Mouse (Mus musculus): Measurements from ENCODE around the gene Tut4. TPM values are rescaled to one million over a fixed set of nuclear protein-coding genes. Genes with fewer than 3 reads are reported as not detected.

Gene Tut4
- total RNA-seq, 1 experiment, result 32.8 TPM

DNA sequence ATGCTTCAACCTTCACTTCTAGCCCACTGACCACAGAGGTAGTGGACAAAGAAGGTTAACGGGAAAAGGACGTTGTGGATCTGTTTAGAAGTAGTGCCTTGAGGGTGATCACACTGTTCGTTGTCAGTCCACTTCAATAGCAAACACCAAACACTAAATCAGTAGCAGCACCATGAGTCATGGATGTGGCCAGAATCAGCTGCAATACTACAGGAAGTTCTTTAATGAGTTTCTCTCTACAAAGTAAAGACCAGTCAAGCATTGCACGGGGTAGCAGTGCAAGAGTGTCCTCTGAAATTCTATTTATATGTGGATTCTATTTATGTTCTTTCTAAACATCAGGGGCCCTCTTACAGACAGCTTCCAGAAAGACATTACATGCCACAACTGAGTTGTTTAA, 139.1 kb downstream of the Tut4 start:
- peaks cover 28% of the 10 kb centered on the region for H3K36me3 ChIP-seq (ENCODE audit: control insufficient read depth, insufficient read depth, low read length, poor library complexity, severe bottlenecking)
- in situ Hi-C loops (cut with MboI; ENCODE audit: low sequenced_read_pairs in 2 of 2, unreplicated experiment in 2 of 2), result no loop called here
- TF ChIP-seq MAFK (IDR thresholded peaks at IDR 0.05; ENCODE audit: insufficient read depth, low read depth, low read length), result no peak
- no peak for DNase-seq (ENCODE audit: low read depth, low spot score)
- H3K9me3 ChIP-seq (ENCODE audit: control insufficient read depth, insufficient read depth, low read depth, low read length), result no peaks in the 10 kb centered on the region
- H3K9ac ChIP-seq (ENCODE audit: insufficient read depth, low read depth, low read length, poor library complexity, severe bottlenecking), result no peak overlapping the region
- no peak overlapping the region for H3K4me3 ChIP-seq (ENCODE audit: insufficient read depth in 1 of 2, low read depth in 1 of 2, low read length in 2 of 2, poor library complexity in 1 of 2, severe bottlenecking in 1 of 2)
- H3K4me1 ChIP-seq (ENCODE audit: control insufficient read depth in 2 of 2, insufficient read depth in 2 of 2, low read length in 2 of 2, poor library complexity in 1 of 2), result 0 out of 4 replicates have a peak, but pooled peaks cover 2% of the 10 kb centered on the region in 2 experiments
- no peak overlapping the region for H3K27ac ChIP-seq (ENCODE audit: insufficient read depth, low read depth, low read length, poor library complexity, severe bottlenecking)

GRCm38 (mm10) chr4:108601870-108602269, 142.6 kb downstream of the Tut4 start:
- TF ChIP-seq CHD2 (IDR thresholded peaks at IDR 0.05; ENCODE audit: low read depth, low read length) (no peak), ZC3H11A (IDR thresholded peaks at IDR 0.05; ENCODE audit: borderline replicate concordance, low read depth, low read length) (no peak), ZNF384 (IDR thresholded peaks at IDR 0.05; ENCODE audit: low read depth, low read length) (no peak), MAFK (IDR thresholded peaks at IDR 0.05; ENCODE audit: insufficient read depth, low read depth, low read length) (no peak), HCFC1 (IDR thresholded peaks at IDR 0.05; ENCODE audit: borderline replicate concordance, insufficient read depth, low read length) (no peak)

DNA sequence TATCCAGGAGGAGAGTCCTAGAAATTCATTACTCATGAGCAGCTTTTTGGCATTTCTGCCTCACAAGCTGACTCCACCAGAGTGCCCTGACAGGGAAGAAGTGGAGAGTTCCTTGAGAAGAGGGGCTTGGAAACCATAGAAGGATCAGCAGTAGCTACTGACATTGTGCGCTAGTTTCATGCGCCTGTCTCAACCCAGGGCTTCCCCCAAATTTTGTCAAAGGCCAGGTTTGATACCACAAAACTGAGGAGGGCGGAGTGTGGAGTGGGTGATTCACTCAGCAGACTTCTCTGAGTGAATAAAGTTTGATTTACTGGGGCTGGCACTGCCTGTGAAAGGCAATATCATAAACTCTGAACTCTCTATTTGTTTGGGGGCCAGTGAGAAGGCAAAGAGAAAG, 149.4 kb downstream of the Tut4 start:
- no peak overlapping the region for H3K4me3 ChIP-seq (ENCODE audit: insufficient read depth in 1 of 2, low read depth in 1 of 2, low read length in 2 of 2, poor library complexity in 1 of 2, severe bottlenecking in 1 of 2)
- no peak overlapping the region for H3K27ac ChIP-seq (ENCODE audit: insufficient read depth, low read depth, low read length, poor library complexity, severe bottlenecking)
- H3K9me3 ChIP-seq (ENCODE audit: control insufficient read depth, insufficient read depth, low read depth, low read length), result no peaks in the 10 kb centered on the region
- H3K36me3 ChIP-seq (ENCODE audit: control insufficient read depth, insufficient read depth, low read length, poor library complexity, severe bottlenecking), result peaks cover 59% of the 10 kb centered on the region
- no peak for DNase-seq (ENCODE audit: low read depth, low spot score)
- H3K9ac ChIP-seq (ENCODE audit: insufficient read depth, low read depth, low read length, poor library complexity, severe bottlenecking), result no peak overlapping the region
- TF ChIP-seq CHD2 (IDR thresholded peaks at IDR 0.05; ENCODE audit: low read depth, low read length) (no peak), MAFK (IDR thresholded peaks at IDR 0.05; ENCODE audit: insufficient read depth, low read depth, low read length) (no peak), ZNF384 (IDR thresholded peaks at IDR 0.05; ENCODE audit: low read depth, low read length) (no peak), HCFC1 (IDR thresholded peaks at IDR 0.05; ENCODE audit: borderline replicate concordance, insufficient read depth, low read length) (no peak), ZC3H11A (IDR thresholded peaks at IDR 0.05; ENCODE audit: borderline replicate concordance, low read depth, low read length) (no peak)
- H3K4me1 ChIP-seq (ENCODE audit: control insufficient read depth in 2 of 2, insufficient read depth in 2 of 2, low read length in 2 of 2, poor library complexity in 1 of 2), result no peaks in the 10 kb centered on the region
- in situ Hi-C loops (cut with MboI; ENCODE audit: low sequenced_read_pairs in 2 of 2, unreplicated experiment in 2 of 2), result no loop called here

More at GRCm38 (mm10) chr4:108601870-108602269, 142.6 kb downstream of the Tut4 start:
- no peak overlapping the region for H3K9ac ChIP-seq (ENCODE audit: insufficient read depth, low read depth, low read length, poor library complexity, severe bottlenecking)
- no peak for DNase-seq (ENCODE audit: low read depth, low spot score)
- no peak overlapping the region for H3K4me3 ChIP-seq (ENCODE audit: insufficient read depth in 1 of 2, low read depth in 1 of 2, low read length in 2 of 2, poor library complexity in 1 of 2, severe bottlenecking in 1 of 2)
- H3K27ac ChIP-seq (ENCODE audit: insufficient read depth, low read depth, low read length, poor library complexity, severe bottlenecking), result no peak overlapping the region
- peaks cover 58% of the 10 kb centered on the region for H3K36me3 ChIP-seq (ENCODE audit: control insufficient read depth, insufficient read depth, low read length, poor library complexity, severe bottlenecking)
- in situ Hi-C loops (cut with MboI; ENCODE audit: low sequenced_read_pairs in 2 of 2, unreplicated experiment in 2 of 2), result no loop called here
- H3K4me1 ChIP-seq (ENCODE audit: control insufficient read depth in 2 of 2, insufficient read depth in 2 of 2, low read length in 2 of 2, poor library complexity in 1 of 2), result 0 out of 4 replicates have a peak, but pooled peaks cover 0 to 2% of the 10 kb centered on the region in 2 experiments
- H3K9me3 ChIP-seq (ENCODE audit: control insufficient read depth, insufficient read depth, low read depth, low read length), result no peaks in the 10 kb centered on the region

Other genes starting within 250 kb of the Tut4 start
- 10.4 and 12.8 TPM in 2 replicates for gene Zyg11a, start 241.4 kb upstream of the Tut4 start, total RNA-seq (2012; rRNA removed)
- gene Zyg11b, start 158.3 kb upstream of the Tut4 start, total RNA-seq (2012; rRNA removed), result 13.3 and 13.6 TPM in 2 replicates
- gene Coa7, start 131.3 kb upstream of the Tut4 start, total RNA-seq (2012; rRNA removed), result 24.7 and 37.0 TPM in 2 replicates
- 1.5 and 5.5 TPM in 2 replicates for gene Shisal2a, start 76.1 kb upstream of the Tut4 start, total RNA-seq (2012; rRNA removed)
- 18.6 and 35.1 TPM in 2 replicates for gene Gpx7, start 52.5 kb upstream of the Tut4 start, total RNA-seq (2012; rRNA removed)
- 50.4 and 65.1 TPM in 2 replicates for gene Prpf38a, start 119.9 kb downstream of the Tut4 start, total RNA-seq (2012; rRNA removed)
- 43.3 and 44.5 TPM in 2 replicates for gene Orc1, start 120.0 kb downstream of the Tut4 start, total RNA-seq (2012; rRNA removed)
- 77.1 and 112 TPM in 2 replicates for gene Cc2d1b, start 160.5 kb downstream of the Tut4 start, total RNA-seq (2012; rRNA removed)